Mouse (Mus musculus) lung, postnatal 4 days (tissue): ENCODE results near the gene Nfkbil1.
A peak's percentile ranks its signal among the peaks of the same experiment; 100 is the strongest.

Experiments used
- DNase-seq, 2 experiments: peaks; one replicate each; pipeline ENCODE4 v3.0.0; 2021

The Nfkbil1 gene

DNA sequence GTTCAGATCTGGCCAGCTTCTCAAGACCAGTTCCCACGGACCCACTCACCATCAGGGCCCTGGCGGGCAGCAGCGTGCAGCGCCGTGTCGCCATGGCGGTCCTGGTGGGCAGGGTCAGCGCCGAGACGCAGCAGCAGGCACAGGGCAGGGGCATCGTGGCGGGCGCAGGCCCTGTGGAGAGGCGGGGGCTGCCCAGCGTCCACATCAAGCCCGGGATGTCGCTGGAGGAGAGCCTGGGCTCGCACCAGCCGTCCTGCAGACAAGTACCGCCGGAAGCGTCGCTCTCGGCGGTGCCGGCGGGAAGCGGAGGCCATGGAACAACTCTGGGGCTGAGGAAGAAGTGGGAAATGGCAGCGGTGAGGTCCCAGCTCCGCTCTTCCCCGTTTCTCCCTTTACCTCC is 689 bp downstream of the Nfkbil1 start:
- peak; percentile 69 to 78 for DNase-seq

DNA sequence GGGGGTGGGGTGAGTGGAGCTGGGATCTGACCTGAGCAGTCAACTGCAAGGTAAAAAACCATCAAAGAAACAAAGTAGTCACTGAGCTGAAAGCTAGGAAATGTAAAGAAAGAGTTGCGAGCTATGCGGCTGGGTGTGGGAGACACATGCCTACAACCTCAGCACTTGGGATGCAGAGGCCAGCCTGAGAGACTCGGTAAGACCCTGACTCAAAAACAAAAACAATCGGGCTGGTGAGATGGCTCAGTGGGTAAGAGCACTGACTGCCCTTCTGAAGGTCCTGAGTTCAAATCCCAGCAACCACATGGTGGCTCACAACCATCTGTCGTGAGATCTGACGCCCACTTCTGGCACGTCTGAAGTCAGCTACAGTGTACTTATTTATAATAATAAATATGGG is 1.5 kb downstream of the Nfkbil1 start:
- peak in 1 of 2 experiments; percentile 20 for DNase-seq

DNA sequence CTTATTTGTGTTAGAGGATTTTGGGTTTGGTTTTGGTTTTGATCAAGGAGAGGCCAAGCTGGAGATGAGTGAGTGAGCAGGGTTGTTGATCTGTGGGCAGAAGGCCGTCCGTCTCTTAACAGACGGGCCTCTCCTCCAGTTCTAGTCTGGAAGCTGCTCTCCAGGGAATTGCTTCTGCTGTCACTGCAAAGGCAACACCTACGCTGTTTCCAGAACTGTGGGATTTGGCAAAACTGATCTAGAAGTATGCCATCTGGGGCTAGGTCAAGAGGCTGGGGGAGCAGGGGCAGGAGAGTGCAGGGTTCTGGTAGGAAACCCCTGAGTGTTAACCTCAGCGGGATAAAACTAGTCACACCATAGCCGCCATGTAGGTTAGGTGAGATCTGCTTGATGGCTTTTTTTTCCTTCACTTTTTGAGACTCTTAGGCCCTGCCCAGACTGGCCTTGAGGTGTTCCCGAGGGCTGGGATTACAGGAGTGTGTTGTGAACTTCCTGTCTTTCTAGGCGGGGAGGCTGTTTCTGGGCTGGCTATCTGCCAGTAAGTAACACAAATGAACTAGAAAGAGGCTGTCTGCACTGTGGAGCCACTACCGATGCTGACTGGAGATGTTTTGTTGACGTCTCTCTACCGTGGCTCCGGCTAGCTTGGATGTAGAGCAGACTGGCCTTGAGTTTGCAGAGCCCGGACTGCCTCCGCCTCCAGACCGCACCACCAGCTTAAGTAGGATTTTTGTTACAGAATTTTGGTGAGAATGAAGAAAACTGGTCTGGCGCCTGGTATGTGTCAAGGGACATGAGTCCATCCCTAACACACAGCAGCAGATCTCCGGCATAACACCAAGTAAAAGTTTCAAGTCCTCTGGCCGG is 2.2 kb downstream of the Nfkbil1 start, which contains the start of gene Atp6v1g2:
Atp6v1g2 (plus strand) TSS at position 547 of the 867 bp plus-strand sequence.
- DNase-seq: peak in 1 of 2 experiments; percentile 30

DNA sequence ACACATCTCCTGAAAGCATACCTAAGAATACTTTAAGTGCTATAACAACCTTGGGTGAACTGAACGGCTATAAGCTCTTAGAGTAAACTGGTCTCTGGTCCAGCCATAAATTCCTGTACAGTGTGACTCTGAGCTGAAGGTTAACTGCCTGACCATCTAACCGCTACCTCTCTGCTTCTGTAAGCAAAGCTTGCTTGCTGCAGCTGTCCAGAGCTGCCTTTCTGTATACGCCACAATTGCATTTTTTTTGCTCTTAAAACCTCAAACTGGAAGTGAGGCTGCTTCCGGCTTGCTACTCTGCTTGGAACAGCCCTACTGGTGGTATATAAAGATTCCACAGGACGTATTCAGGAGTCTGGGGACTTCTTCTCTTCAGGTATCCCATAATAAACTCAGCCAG is 2.9 kb downstream of the Nfkbil1 start:
- no peak for DNase-seq

DNA sequence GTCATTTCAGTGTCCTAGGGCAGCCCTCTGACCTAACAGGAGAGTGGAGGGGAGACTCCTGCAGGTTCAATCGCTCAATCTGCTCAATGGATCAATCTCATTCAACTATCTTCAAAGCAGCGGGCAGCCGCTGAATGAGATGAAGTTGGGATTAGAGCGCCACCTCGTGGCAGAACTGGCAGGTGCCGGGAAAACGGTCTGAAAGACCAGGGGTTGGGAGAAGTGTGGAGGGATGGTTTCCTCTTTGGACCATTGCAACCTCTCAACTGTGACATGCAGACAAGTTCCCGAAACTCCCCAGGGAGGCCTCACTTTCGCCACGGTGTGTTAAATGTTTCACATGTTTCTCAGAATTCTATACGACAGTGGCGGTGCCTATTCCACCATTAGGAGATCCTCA is 3.5 kb downstream of the Nfkbil1 start:
- peak; percentile 81 to 91 for DNase-seq

DNA sequence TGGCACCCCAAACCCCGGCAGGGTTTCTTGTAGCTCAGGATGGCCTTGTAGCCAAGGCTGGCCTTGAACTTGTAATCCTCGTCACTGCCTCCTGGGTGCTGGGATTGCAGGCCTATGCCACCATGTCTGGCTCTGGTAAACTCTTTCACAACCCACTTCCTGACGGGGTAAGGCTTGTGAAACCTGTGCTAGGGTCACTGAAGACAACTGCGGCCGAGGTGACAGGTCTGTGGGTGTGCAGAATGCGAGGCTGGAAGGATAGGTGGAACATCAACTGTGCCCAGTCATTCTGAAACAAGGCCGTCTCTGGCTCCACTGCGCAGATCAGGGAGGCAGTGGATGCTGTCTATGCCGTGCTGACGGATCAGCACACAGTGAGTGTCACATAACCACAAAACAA is 4.6 kb downstream of the Nfkbil1 start:
- DNase-seq: no peak

DNA sequence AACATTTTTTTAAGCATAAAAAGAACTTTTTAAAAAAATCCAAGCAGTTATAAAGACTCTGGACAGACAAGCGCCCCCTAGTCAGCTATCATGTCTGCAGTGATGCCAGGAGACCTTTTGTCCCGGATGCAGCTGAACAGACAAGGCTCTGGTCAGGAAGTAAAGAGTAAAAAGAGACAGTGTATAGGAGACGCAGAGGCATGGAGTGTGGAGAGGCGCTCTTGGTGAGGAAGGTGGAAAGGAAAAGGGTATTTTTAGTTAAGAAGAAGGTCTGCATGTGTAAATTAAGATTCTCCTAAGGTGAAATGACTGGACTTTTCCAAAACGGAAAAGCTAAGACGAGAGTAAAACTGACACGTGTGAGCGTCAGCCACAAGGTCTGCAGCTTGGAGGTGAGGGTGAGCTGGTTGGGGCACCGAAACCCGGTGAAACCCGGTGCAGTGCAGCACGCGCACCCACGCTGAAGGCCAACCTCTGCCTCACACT is 9.0 kb downstream of the Nfkbil1 start:
- no peak for DNase-seq

DNA sequence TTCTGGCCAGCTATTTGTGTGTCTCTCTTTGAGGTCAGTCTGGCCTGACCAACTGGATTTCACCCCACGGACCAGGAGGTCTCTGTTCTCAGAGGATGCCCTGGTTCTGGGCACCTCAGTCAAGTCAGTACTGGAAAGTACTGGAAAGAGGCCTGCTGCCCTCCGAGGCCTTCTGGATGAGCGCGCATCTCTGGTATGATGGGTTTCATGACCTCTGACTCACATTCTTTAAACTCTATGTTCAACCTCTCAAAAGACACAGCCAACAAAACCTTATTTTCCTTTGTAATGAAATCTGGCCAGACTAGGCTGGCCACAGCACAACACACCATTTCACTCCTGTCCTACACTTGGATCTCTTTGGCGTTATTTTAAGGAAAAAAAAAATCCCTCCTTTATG is 10.1 kb downstream of the Nfkbil1 start:
- DNase-seq: no peak

DNA sequence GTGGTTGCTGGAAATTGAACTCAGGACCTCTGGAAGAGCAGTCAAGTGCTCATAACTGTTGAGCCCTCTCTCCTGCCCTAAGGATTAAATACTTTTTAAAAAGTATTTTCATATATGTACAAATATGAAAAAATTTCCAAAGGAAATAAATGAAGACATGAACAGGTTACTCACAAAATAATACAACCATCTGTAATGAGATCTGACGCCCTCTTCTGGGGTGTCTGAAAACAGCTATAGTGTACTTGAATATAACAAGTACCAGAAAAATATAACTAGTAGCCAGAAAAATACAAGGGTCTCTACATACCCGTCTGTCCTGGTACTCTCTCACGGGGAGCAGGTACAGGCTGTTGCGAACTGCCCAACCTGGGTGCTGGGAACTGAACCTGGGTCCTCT is 11.0 kb downstream of the Nfkbil1 start:
- DNase-seq: no peak

DNA sequence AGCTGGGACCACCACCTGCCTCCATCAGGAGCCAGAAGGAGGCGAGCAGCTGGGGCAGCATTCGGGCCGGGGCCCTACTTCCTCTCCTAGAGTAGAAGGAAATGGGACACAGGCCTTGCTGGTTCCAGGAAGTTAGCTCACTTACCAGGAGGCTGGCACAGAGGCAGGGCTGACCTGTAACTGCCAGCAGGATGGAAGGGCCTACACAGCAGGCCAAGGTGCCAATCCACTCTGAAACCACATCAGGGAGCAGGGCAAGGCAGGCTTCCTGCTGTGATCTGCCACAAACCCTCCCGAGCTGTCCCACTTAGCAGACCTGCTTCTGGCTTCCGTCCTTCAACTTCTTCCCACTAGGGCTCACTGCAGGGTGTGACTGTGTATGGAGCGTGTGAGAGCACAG is 13.3 kb downstream of the Nfkbil1 start:
- peak; percentile 58 to 72 for DNase-seq

DNA sequence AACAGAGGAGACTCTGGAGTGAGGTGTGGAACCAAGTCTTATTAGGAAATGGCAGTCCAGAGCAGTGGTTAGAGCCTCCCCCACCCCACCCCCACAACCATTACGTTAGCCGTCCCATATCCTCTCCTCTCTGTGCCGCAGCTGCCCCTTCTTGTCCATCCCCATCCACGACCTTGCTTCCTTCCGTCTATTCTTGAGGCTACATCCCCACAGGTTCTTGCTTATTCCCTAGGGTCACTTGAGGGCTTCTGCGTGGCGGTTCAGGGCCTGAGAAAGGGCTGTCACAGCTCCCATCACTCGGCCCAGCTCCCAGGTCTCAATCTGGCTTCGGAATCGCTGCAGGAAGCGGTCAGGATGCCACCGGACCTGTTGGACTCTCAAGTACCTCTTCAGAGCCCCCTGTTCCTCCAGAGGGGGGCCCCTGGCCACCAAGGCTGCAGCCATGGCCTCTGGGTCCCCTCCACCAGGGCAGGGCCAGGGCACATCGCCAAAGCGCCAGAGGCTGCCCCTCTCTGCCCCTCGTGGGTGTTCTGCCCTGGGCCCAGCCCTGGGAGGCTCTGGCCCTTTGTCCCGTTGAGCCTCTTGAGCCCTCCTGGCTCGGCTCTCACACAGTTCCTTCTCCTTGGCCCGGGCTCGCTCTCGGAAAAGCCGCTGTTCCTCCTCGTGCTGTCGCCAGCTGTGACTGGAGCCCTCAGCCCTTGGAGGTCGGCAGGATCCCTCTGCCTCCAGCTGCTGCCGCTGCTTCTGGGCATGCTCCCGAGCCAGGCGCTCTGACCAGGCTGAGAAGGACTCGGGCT is 15.2 kb downstream of the Nfkbil1 start, which contains the start of gene Gm16181:
Gm16181 (plus strand) TSS at position 679 of the 797 bp plus-strand sequence.
- DNase-seq: peak; percentile 62 to 85

DNA sequence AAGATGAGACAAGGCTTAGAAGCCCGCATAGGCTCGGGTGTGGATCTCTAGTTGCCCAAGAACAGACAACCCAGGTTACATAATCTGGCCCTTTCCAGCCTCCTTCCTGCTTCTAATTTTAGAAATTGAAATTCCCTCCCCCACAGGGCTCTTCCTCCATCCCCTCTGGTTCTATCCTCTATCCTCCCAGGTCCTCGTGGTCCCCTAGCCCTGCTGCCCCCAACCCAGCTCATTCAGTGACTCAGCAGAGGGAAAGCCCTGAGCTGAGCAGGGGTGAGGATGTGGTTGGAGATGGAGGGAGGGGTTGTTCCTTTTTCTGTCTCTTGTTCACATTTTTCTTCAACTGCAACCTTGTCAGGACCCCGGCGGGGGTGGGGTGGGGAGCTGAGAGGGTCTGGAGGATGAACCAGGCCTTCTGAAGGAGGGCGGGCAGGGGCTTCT is 16.0 kb downstream of the Nfkbil1 start:
- peak in 1 of 2 experiments; percentile 43 for DNase-seq

DNA sequence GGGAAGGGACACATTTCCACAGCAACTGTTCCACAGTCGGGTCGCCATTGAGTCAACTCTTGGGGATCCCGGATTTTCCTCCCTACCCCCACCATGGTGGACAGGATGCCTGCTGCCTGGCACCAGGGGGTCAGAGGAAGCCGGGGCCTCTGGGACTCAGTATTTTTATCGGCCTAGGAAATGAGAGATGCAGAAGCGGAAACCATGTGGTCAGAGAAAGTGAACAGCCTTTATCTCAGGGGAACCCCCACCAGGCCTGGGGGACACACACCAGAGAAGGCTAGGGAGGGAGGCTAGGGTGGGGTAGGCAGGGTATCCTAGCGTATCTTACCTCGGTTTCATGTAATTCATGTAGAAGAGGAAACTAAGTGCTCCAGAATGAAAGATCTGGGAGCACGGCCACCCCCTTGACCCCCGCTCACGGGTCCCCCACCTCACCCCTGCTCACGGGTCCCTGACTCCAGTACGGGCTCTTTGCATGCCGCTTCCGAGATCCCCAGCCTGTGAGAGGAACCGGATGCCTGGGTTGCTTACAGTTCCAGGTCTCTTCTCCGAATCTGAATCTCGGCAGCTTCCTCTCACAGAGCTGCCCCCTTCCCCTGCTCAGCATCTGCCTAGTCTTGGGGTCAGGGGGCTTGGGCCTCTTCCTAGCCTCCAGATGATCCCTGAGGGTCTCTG is 16.9 kb downstream of the Nfkbil1 start:
- DNase-seq: peak; percentile 62 to 75

DNA sequence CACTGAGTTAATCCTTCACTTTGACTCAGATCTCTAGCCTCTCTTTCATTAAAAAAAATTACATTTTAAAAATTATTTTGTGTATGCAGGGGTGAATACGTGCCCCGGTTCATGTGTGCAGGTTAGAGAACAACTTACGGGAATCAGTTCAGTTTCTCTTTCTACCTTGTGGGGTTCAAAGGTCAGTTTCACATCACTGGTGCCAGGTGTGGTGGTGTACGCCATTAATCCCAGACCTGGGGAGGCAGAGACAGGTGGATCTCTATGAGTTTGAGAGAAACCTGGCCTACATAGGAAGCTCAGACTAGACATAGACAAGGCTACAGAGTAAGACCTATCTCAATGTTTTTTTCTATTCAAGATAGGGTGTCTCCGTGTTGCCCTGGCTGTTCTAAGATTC is 22.5 kb downstream of the Nfkbil1 start:
- DNase-seq: no peak

DNA sequence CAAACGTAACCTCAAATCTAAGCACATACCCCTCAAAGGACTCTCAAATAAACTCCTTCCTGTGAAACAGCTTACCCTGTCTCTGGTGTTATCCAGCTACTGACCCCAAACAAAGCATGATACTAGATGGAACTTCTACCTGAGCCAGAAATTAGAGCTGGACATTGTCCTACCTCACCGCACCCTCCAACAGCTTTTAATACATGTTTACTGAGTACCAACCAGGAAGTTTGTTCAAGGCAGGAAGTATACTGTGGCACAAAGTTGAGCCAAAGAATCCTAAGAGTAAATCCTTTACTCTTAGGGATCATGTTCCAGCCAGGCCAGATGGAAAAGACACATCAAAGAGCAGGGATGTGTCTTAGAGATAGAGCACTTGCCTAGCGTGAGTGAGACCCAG is 25.0 kb downstream of the Nfkbil1 start:
- DNase-seq: no peak

DNA sequence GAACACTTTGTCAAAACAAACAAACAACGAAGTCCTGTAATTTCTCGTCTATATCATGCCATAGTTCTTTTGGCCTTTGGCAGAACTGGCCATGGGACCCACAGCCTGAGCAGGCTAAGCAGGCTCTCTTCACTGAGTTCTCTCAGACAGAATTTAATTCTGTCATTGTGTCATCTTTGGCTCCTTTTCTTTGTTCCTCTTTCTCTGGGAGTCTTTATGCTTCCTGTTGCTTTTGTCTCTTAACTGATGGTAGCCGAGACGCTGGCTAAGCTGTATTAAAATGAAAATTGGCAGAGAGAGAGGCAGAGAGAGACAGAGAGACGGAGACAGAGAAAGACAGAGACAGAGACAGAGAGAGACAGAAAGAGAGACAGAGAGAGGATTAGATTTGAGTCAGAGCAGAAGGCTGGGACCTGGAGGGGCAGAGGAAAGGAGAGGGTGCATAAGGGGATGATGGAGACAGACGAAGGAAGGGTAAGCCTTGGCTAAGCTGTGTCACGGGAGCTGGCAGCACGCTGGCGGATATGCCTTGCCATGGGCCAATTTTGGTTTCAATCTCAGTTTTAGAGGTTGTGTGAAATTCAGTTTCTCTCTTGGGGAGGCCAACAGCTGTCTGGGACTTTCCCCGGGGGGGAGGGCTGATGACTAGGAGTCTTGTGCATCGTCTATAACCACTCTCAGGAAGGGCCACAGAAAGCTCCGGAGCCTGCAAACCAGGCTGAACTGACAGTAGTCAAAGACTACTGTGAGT is 25.6 kb downstream of the Nfkbil1 start:
- DNase-seq: no peak

DNA sequence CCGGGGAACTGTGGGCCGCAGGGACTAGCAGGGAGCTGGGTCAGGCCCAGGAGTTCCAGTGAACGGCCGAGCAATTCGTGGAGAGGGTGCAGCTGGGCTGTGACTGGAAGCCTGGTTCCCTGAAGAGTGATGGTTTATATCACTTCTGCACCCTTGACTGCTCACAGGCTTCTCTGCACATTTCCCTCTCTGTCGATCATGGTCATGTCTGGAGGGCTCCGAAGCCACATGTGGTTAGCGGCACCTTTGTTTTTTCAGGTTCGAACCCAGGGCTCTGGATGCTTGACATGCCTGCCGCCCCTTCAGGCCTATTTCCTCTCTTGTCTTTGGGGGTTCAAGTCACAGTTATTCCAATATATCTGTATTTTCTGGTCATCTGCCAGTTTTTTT is 30.2 kb downstream of the Nfkbil1 start:
- no peak for DNase-seq

DNA sequence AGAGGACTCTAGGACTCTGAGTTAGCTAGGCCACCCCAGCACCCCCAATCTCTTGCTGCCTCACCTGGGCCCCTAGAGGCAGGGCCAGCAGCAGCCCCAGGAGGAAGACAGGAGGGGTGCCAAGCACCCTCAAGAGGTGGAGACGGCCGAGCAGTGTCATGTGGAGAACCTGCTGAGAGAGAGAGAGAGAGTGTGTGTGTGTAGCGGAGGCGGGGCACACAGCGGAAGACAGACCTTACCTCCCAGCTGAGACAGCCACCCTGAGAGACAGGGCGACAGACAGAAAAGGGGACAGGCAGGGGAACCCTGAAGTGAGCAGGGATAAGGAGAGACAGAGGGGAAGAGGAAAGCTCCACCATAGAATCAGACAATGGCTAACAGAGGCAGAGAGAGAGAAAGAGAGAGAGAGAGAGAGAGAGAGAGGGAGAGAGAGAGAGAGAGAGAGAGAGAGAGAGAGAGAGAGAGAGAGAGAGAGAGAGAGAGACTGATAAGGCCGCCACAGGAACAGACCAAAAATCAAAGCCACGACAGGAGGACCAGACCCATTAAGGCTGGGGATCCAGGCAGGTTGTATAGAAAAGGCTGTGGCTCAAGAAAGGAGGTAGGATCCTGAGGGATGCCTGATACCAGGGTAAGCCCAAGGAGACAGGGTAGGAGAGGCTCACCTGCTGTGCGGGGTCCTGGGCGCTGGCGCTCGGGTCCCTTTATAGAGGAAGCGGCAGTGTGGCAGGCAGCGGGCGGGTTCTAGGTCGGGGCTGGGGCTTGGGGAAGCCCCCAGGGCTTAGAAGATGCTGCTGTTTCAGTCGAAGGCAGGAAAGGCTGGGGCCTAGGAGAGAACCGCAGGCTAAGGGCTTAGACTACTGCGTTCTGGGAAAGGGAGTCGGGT is 30.9 kb downstream of the Nfkbil1 start, which contains the start of gene Lta:
Lta (minus strand) TSS at position 858 of the 886 bp plus-strand sequence.
- no peak for DNase-seq

DNA sequence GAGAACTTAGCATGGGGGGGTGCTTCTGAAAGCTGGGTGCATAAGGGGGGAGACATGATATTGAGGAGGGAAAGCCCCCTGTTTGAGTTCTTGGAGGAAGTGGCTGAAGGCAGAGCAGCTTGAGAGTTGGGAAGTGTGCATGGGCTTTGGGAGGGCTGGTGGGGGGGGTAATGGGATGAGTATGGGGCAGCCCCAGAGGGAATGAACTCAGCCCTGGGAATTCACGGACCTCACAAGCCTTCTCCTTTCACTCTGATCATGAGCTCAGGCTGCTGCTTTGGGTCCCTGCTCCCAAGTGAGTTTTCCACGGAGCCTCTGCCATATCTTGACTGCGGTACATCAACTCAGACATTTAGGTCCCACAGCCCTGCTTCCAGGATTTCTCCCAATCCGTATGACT is 33.1 kb downstream of the Nfkbil1 start:
- no peak for DNase-seq

DNA sequence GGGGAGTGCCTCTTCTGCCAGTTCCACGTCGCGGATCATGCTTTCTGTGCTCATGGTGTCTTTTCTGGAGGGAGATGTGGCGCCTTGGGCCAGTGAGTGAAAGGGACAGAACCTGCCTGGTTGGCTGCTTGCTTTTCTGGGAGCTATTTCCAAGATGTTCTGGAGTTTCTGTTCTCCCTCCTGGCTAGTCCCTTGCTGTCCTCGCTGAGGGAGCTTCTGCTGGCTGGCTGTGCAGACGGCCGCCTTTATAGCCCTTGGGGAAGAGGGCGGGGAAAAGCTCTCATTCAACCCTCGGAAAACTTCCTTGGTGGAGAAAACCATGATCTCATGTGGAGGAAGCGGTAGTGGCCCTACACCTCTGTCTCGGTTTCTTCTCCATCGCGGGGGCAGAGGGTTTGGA is 33.8 kb downstream of the Nfkbil1 start, which contains the start of gene Tnf:
Tnf (minus strand) TSS at position 221 of the 400 bp plus-strand sequence.
- peak; percentile 67 to 80 for DNase-seq

DNA sequence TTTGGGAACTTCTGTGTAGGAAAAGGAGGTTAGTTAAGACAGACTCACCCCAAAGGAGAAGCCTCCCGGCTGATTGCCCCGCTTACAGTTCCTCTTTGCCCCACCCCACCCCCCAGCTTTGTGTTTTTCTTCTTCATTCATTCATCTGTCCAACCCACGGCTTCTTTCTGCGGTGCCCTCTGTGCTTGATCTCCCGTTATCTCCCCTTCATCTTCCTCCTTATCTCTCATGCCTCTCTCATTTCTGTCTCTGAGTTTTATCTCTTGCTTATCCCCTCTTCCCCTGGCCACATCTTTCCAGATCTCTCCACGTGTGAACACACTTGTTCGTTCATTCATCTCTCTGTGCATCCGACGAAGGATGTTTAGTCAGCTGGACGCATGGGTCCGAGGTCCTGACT is 34.5 kb downstream of the Nfkbil1 start:
- DNase-seq: no peak
